Mouse (Mus musculus): ENCODE measurements around the gene Plaur. TPM values are rescaled to one million over a fixed set of nuclear protein-coding genes. Genes with fewer than 3 reads are reported as not detected.

The Plaur gene
- polyA plus RNA-seq, 1 experiment from 2014 or later: 2.1 TPM

DNA sequence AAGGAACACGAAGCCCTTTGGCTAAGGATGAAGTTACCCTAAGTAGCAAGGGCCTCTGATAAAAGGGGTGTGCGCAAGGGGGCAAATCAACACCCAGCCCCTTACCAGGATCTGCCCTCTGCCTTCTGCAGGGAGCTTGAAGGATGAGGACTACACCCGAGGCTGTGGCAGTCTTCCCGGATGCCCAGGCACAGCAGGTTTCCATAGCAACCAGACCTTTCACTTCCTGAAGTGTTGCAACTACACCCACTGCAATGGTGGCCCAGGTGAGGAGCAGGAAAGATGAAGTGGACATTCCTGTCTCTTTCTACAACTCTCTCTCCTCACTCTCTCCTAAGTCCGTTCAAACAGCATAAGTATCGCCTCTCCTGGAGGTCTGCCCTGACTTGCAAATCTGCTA lies 10.2 kb downstream of the Plaur start:
- H3K36me3 ChIP-seq (ENCODE audit: control insufficient read depth, insufficient read depth): no peaks in the 10 kb centered on the region

DNA sequence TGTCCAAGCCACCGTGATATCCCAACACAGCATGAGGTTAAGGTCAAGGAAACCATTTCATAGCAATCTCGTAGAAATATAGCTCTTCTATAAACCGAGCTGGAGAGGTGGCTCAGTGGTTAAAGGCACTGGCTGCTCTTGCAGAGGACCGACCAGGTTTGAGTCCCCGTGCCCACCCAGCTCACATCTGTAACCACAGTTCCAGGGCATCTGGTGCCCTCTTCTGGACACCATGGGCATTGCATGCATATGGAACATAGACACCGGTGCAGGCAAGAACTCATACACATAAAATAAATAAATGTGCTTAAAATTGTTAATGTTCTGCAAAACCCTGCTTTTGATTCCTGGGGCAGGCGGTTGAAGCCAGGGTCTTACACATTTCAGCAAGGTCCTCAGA lies 10.7 kb downstream of the Plaur start:
- no peak for ATAC-seq
- H3K9ac ChIP-seq (replicated peaks; ENCODE audit: low read depth, low read length): no peak overlapping the region

More for the DNA sequence above, 10.2 kb downstream of the Plaur start:
- Histone ChIP-seq H3K4me2 (ENCODE audit: low read length) (no peak overlapping the region), H3K27ac (ENCODE audit: low read length) (no peak overlapping the region), H3K4me1 (replicated peaks; ENCODE audit: control insufficient read depth, insufficient read depth, low read length) (peaks cover 4% of the 10 kb centered on the region; the same call in 1 of the 2 replicates), H3K27me3 (replicated peaks; ENCODE audit: control insufficient read depth, insufficient read depth, low read length) (no peaks in the 10 kb centered on the region), H3K9me3 (ENCODE audit: control insufficient read depth, low read length) (no peaks in the 10 kb centered on the region), H3K9ac (replicated peaks; ENCODE audit: low read depth, low read length) (no peak overlapping the region), H3K4me3 (replicated peaks; ENCODE audit: low read length) (no peak overlapping the region)
- no peak for ATAC-seq
- 76% methylated on average over 6 of the region's 6 CpGs for WGBS

DNA sequence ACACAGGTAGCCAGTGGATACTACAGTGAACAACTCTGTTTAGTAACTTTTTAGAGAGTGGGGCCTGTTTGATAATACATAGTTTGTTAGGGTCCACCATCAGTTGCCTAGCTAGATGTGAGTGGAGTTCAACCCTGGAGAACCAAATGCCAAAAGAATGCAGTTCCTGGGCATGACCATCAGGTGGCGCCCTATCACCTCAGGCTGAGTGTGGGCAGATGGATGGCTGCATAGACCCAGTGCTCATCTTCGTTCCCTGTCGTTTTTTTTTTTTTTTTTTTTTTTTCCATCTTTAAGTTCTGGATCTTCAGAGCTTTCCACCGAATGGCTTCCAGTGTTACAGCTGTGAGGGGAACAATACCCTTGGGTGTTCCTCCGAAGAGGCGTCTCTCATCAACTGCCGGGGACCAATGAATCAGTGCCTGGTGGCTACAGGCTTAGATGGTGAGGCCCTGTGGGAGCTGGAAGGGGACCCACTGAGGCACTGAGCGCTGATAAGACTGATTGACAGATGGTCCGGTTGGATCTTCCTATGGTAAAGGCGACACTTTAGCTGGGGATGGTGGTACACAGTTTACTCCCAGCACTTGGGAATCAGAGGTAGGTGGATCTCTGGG lies 11.7 kb downstream of the Plaur start:
- H3K4me3 ChIP-seq (replicated peaks; ENCODE audit: low read length): no peak overlapping the region
- ATAC-seq: peak; percentile 41; the same call in 1 of the 2 replicates
- no peak overlapping the region for H3K27ac ChIP-seq (ENCODE audit: low read length)
- no peaks in the 10 kb centered on the region; the same call in 1 of the 2 replicates for H3K9me3 ChIP-seq (ENCODE audit: control insufficient read depth, low read length)
- WGBS: 44% methylated on average over 10 of the region's 10 CpGs
- no peaks in the 10 kb centered on the region for H3K27me3 ChIP-seq (replicated peaks; ENCODE audit: control insufficient read depth, insufficient read depth, low read length)
- H3K36me3 ChIP-seq (ENCODE audit: control insufficient read depth, insufficient read depth): no peaks in the 10 kb centered on the region
- H3K4me2 ChIP-seq (ENCODE audit: low read length): no peak overlapping the region
- peaks cover 4% of the 10 kb centered on the region; the same call in 1 of the 2 replicates for H3K4me1 ChIP-seq (replicated peaks; ENCODE audit: control insufficient read depth, insufficient read depth, low read length)
- H3K9ac ChIP-seq (replicated peaks; ENCODE audit: low read depth, low read length): no peak overlapping the region

More for the DNA sequence above, 10.7 kb downstream of the Plaur start:
- H3K36me3 ChIP-seq (ENCODE audit: control insufficient read depth, insufficient read depth): no peaks in the 10 kb centered on the region
- peaks cover 4% of the 10 kb centered on the region; the same call in 1 of the 2 replicates for H3K4me1 ChIP-seq (replicated peaks; ENCODE audit: control insufficient read depth, insufficient read depth, low read length)
- no peaks in the 10 kb centered on the region for H3K27me3 ChIP-seq (replicated peaks; ENCODE audit: control insufficient read depth, insufficient read depth, low read length)
- H3K27ac ChIP-seq (ENCODE audit: low read length): no peak overlapping the region
- no peaks in the 10 kb centered on the region; the same call in 1 of the 2 replicates for H3K9me3 ChIP-seq (ENCODE audit: control insufficient read depth, low read length)
- WGBS: 69% methylated on average over 7 of the region's 7 CpGs
- H3K4me3 ChIP-seq (replicated peaks; ENCODE audit: low read length): no peak overlapping the region
- no peak overlapping the region for H3K4me2 ChIP-seq (ENCODE audit: low read length)

DNA sequence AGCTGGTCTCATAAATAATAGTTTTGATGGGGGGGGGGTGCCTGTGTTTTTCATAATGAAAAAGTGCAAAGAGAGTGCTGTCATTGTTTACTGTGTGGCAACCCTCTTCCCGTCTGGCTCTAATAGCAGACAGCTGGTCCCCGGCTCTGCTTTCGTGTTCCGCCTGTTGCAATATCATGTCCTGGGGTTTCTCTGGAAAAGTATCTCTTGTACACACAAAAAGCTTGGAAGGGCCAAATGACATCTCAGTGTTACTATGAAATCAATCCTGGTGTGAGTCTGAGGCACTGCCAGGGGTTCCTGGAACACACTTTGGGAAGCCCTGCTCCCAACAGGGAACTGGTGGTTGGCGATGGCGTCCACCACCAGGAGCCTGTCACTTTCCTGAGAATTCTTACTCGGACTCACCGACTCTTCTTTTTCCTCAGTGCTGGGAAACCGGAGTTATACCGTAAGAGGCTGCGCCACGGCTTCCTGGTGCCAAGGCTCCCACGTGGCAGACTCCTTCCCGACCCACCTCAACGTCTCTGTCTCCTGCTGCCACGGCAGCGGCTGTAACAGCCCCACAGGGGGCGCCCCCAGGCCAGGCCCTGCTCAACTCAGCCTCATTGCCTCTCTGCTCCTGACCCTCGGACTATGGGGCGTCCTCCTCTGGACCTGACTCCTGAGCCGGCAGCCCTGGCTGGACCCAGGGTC lies 12.7 kb downstream of the Plaur start:
- Histone ChIP-seq H3K27me3 (replicated peaks; ENCODE audit: control insufficient read depth, insufficient read depth, low read length) (no peaks in the 10 kb centered on the region), H3K9ac (replicated peaks; ENCODE audit: low read depth, low read length) (0 out of 2 replicates have a peak overlapping the region, but pooled peaks have one; percentile 14)

DNA sequence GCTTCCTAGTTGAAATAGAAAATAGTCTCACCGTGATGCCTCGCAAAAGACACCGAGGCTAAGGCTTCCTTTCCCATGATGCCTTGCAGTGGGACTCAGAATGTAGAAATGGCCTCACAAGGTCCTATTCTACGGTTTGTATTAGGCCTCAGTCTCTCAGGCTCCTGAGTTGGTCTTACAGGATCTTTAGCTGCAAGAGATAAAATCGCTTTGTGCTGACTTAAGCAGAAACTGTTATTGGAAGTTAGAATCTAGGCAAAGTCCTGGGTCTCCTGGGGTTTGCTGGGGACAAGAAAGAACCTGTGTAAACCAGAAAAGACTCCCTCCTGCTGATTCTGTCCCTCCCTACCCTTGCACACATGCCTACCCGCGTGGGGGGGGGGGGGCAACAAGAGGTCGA lies 14.1 kb downstream of the Plaur start:
- Histone ChIP-seq H3K4me3 (replicated peaks; ENCODE audit: low read length) (no peak overlapping the region), H3K4me1 (replicated peaks; ENCODE audit: control insufficient read depth, insufficient read depth, low read length) (peaks cover 22% of the 10 kb centered on the region), H3K4me2 (ENCODE audit: low read length) (no peak overlapping the region), H3K36me3 (ENCODE audit: control insufficient read depth, insufficient read depth) (no peaks in the 10 kb centered on the region), H3K9me3 (ENCODE audit: control insufficient read depth, low read length) (no peaks in the 10 kb centered on the region; the same call in 1 of the 2 replicates), H3K27ac (ENCODE audit: low read length) (no peak overlapping the region), H3K27me3 (replicated peaks; ENCODE audit: control insufficient read depth, insufficient read depth, low read length) (no peaks in the 10 kb centered on the region), H3K9ac (replicated peaks; ENCODE audit: low read depth, low read length) (no peak overlapping the region)
- ATAC-seq: no peak
- 80% methylated on average over 8 of the region's 8 CpGs for WGBS

More for the DNA sequence above, 12.7 kb downstream of the Plaur start:
- no peak overlapping the region for H3K4me3 ChIP-seq (replicated peaks; ENCODE audit: low read length)
- no peaks in the 10 kb centered on the region; the same call in 1 of the 2 replicates for H3K9me3 ChIP-seq (ENCODE audit: control insufficient read depth, low read length)
- ATAC-seq: no peak
- H3K27ac ChIP-seq (ENCODE audit: low read length): no peak overlapping the region
- WGBS: 28% methylated on average over 21 of the region's 21 CpGs
- no peak overlapping the region for H3K4me2 ChIP-seq (ENCODE audit: low read length)
- H3K4me1 ChIP-seq (replicated peaks; ENCODE audit: control insufficient read depth, insufficient read depth, low read length): peaks cover 9% of the 10 kb centered on the region
- no peaks in the 10 kb centered on the region for H3K36me3 ChIP-seq (ENCODE audit: control insufficient read depth, insufficient read depth)

DNA sequence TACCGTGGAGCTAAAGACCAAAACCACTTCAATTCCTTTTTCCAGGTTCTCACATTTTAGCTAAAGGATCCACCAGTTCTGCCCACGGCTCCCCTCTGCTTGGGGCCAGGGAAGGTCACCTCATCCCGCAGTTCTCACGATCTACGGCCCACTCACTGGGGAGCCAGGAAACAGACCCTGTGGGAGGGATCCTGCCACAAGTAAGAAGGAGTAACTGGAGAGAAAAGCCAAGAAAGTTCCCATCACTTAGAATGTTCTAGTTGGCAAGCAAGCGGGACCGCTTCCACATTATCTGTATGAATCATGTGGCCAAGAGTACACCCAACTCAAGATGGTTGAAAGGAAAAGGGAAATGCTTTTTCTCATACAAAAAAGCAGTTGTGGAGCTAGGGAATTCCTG lies 14.6 kb downstream of the Plaur start:
- Histone ChIP-seq H3K9ac (replicated peaks; ENCODE audit: low read depth, low read length) (no peak overlapping the region), H3K27ac (ENCODE audit: low read length) (no peak overlapping the region), H3K27me3 (replicated peaks; ENCODE audit: control insufficient read depth, insufficient read depth, low read length) (no peaks in the 10 kb centered on the region), H3K9me3 (ENCODE audit: control insufficient read depth, low read length) (no peaks in the 10 kb centered on the region; the same call in 1 of the 2 replicates), H3K4me2 (ENCODE audit: low read length) (no peak overlapping the region), H3K4me3 (replicated peaks; ENCODE audit: low read length) (no peak overlapping the region), H3K36me3 (ENCODE audit: control insufficient read depth, insufficient read depth) (no peaks in the 10 kb centered on the region), H3K4me1 (replicated peaks; ENCODE audit: control insufficient read depth, insufficient read depth, low read length) (peaks cover 22% of the 10 kb centered on the region)
- no peak for ATAC-seq
- WGBS: 87% methylated on average over 7 of the region's 7 CpGs

DNA sequence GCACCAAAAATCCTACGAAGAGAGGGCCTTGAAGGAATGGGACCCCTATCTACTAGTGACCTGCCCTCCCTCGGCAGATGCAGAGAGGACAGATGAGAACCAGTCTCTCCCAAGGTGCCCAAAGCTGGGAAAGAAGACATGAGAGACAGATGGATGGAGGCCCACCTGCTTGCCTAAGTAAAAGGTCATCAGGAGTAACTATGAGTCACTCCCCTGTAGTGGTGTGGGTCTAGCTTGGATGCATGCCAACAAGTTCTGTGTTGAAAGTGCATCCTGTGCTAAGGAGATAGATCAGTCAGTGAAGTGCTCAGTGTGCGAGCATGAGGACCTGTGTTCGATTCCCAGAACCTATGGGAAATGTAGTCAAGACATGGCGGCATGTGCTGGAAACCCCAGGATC lies 16.6 kb downstream of the Plaur start:
- Histone ChIP-seq H3K9me3 (ENCODE audit: control insufficient read depth, low read length) (no peaks in the 10 kb centered on the region; the same call in 1 of the 2 replicates), H3K36me3 (ENCODE audit: control insufficient read depth, insufficient read depth) (no peaks in the 10 kb centered on the region), H3K4me2 (ENCODE audit: low read length) (no peak overlapping the region), H3K4me1 (replicated peaks; ENCODE audit: control insufficient read depth, insufficient read depth, low read length) (peaks cover 34% of the 10 kb centered on the region), H3K27me3 (replicated peaks; ENCODE audit: control insufficient read depth, insufficient read depth, low read length) (no peaks in the 10 kb centered on the region), H3K27ac (ENCODE audit: low read length) (no peak overlapping the region), H3K4me3 (replicated peaks; ENCODE audit: low read length) (no peak overlapping the region), H3K9ac (replicated peaks; ENCODE audit: low read depth, low read length) (no peak overlapping the region)
- 87% methylated on average over 5 of the region's 5 CpGs for WGBS
- ATAC-seq: no peak

DNA sequence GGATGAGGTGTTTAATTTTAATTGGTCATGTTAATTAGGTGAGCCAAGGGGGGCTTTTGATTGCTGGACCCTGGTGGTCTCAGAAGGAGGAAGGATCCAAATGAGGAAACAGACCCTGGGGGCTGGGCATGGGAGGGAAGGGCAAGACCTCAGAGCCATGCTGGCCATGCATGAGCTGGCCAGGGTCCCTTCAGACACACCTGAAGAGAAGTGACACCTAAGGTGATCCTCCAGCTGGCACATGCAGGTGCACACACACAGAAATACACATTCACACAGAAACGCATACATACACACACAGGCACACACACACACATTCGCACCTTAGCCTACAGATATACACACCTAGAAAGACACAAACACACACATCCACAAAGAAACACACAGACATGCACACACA lies 17.4 kb downstream of the Plaur start:
- H3K9me3 ChIP-seq (ENCODE audit: control insufficient read depth, low read length): no peaks in the 10 kb centered on the region; the same call in 1 of the 2 replicates
- H3K4me1 ChIP-seq (replicated peaks; ENCODE audit: control insufficient read depth, insufficient read depth, low read length): peaks cover 42% of the 10 kb centered on the region
- no peak overlapping the region for H3K4me3 ChIP-seq (replicated peaks; ENCODE audit: low read length)
- no peak overlapping the region for H3K4me2 ChIP-seq (ENCODE audit: low read length)
- H3K27ac ChIP-seq (ENCODE audit: low read length): no peak overlapping the region
- no peaks in the 10 kb centered on the region for H3K27me3 ChIP-seq (replicated peaks; ENCODE audit: control insufficient read depth, insufficient read depth, low read length)
- H3K9ac ChIP-seq (replicated peaks; ENCODE audit: low read depth, low read length): 0 out of 2 replicates have a peak overlapping the region, but pooled peaks have one; percentile 7
- ATAC-seq: no peak
- H3K36me3 ChIP-seq (ENCODE audit: control insufficient read depth, insufficient read depth): no peaks in the 10 kb centered on the region
- 82% methylated on average over 2 of the region's 2 CpGs for WGBS

DNA sequence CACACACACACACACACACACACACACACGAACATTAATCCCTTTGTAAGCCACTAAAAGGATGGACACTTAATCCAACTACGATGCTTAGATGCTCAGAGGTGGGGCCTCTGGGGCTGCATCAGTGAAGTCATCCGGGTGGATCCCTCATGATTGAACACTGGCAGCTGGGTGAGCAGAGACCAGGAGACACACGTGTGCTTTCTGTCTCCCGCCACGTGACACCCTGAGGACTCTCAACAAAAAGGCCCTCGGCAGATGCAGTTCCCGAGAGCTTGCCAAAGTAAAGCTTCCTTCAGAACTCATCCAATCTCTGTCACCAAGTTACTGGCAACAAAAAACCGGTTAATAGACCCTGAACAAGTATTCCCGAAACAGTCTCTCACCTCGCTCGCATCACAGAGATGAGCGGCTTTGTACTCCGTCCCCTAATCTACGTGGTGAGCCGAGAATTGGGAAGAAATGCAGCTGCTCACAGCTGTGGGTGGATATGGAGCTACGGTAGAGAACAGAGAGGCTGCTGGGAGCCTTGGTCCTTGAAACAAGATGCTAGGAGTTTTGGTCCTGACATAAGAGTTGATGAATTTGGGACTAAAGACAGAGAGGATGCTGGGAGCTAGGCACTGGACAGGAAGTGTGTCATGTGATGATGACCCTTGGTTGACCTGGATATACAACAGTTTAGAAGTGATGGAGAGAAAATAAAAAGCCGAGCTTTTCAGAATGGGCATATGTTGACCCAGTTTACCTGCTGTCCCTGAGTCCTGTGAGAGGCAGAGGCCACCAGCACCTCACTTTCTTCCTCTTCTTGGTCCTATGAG lies 18.0 kb downstream of the Plaur start:
- Histone ChIP-seq H3K4me2 (ENCODE audit: low read length) (peak overlapping the region; percentile 89), H3K4me1 (replicated peaks; ENCODE audit: control insufficient read depth, insufficient read depth, low read length) (peaks cover 44% of the 10 kb centered on the region), H3K36me3 (ENCODE audit: control insufficient read depth, insufficient read depth) (no peaks in the 10 kb centered on the region), H3K9ac (replicated peaks; ENCODE audit: low read depth, low read length) (0 out of 2 replicates have a peak overlapping the region, but pooled peaks have one; percentile 7), H3K4me3 (replicated peaks; ENCODE audit: low read length) (no peak overlapping the region), H3K27ac (ENCODE audit: low read length) (no peak overlapping the region), H3K27me3 (replicated peaks; ENCODE audit: control insufficient read depth, insufficient read depth, low read length) (no peaks in the 10 kb centered on the region), H3K9me3 (ENCODE audit: control insufficient read depth, low read length) (no peaks in the 10 kb centered on the region; the same call in 1 of the 2 replicates)
- no peak for ATAC-seq
- WGBS: 45% methylated on average over 18 of the region's 18 CpGs
